Mouse (Mus musculus) G1E (cell line): ENCODE data around the gene Tbc1d24. TPM values are rescaled to one million over a fixed set of nuclear protein-coding genes. Genes with fewer than 3 reads are reported as not detected.

Experiments
- ATAC-seq: 2 replicates; pipeline ENCODE4 v1.8.0; 2016; ENCODE audit warnings: mild to moderate bottlenecking; ENCODE audit not compliant: insufficient number of reproducible peaks, poor library complexity, low FRiP score, severe bottlenecking; ENCODE audit errors: extremely low read depth
- DNase-seq: peaks from one replicate; pipeline ENCODE4 v3.0.0; 2012; ENCODE audit warnings: low spot score
- H3K27me3 ChIP-seq: 2 replicates; pipeline ENCODE4 v1.6.1; 2012; ENCODE audit warnings: mild to moderate bottlenecking, low read length, inconsistent platforms; ENCODE audit not compliant: insufficient read depth
- H3K36me3 ChIP-seq: replicated peaks from 2 replicates; pipeline ENCODE3; 2012; ENCODE audit warnings: mild to moderate bottlenecking, inconsistent platforms
- H3K4me1 ChIP-seq: 2 replicates; pipeline ENCODE4 v1.6.1; 2012; ENCODE audit warnings: low read depth, low read length, inconsistent platforms, mixed read lengths; ENCODE audit not compliant: insufficient read depth
- H3K4me3 ChIP-seq: 2 replicates; pipeline ENCODE4 v1.5.1; 2012; ENCODE audit warnings: low read depth, mild to moderate bottlenecking, inconsistent platforms, low read length, moderate library complexity, mixed read lengths
- H3K9me3 ChIP-seq: replicated peaks from 2 replicates; pipeline ENCODE4 v1.6.1; 2012; ENCODE audit warnings: inconsistent platforms
- CTCF ChIP-seq: IDR thresholded peaks from 2 replicates; pipeline ENCODE4 v1.5.1; 2012; ENCODE audit warnings: low read depth, low read length, inconsistent platforms, mixed read lengths
- GATA1 ChIP-seq: IDR thresholded peaks from 2 replicates; pipeline ENCODE4 v1.6.1; 2012; ENCODE audit warnings: borderline replicate concordance, low read length, inconsistent platforms, mixed read lengths
- GATA2 ChIP-seq: IDR thresholded peaks from 2 replicates; pipeline ENCODE4 v1.6.1; 2012; ENCODE audit warnings: low read depth, low read length, inconsistent platforms, borderline replicate concordance
- POLR2AphosphoS5 ChIP-seq: IDR thresholded peaks from 2 replicates; pipeline ENCODE4 v1.6.1; 2012; ENCODE audit warnings: low read depth, low read length, inconsistent platforms; ENCODE audit not compliant: insufficient replicate concordance
- TAL1 ChIP-seq: conservative IDR thresholded peaks from 2 replicates; pipeline ENCODE4 v1.6.1; 2012; ENCODE audit warnings: low read depth, low read length, inconsistent platforms, mixed read lengths
- polyA plus RNA-seq: library from polyadenylated mRNA; stranded (reverse); fragments of >175 nt; gene quantifications from 2 replicates; pipeline ENCODE4 v1.2.3, GENCODE M21; 2012
- total RNA-seq, 2 experiments: library from RNA; stranded (forward) in 1 of 2; stranded (reverse) in 1 of 2; fragments of 200-1000 nt in 1 of 2; fragments of >200 nt in 1 of 2; fragmentation: Nextera tagmentation in 1 of 2; gene quantifications; 2 replicates each; pipeline ENCODE4 v1.2.3; 2014 to 2017

Gene Tbc1d24
- total RNA-seq (2014; fragmentation: Nextera tagmentation) (94.0 and 120 TPM in 2 replicates), total RNA-seq (2017) (57.9 and 59.1 TPM in 2 replicates), polyA plus RNA-seq (14.6 and 23.4 TPM in 2 replicates)

GRCm38 (mm10) chr17:24205284-24205888, at the start of gene Tbc1d24:
Gene Tbc1d24, minus strand, starts transcription at chr17:24205562.
- ATAC-seq: 0 out of 2 replicates have a peak, but pooled peaks have one; percentile 2
- no peak for TF ChIP-seq GATA1
- TF ChIP-seq GATA2: no peak
- no peak for TF ChIP-seq POLR2AphosphoS5
- TF ChIP-seq TAL1: no peak
- TF ChIP-seq CTCF: no peak
- Histone ChIP-seq H3K4me1 (peaks cover 94% of the 10 kb centered on the region), H3K4me3 (peak within 1 kb of the TSS; percentile 97), H3K36me3 (peaks cover 44% of the 10 kb centered on the region), H3K9me3 (no peaks in the 10 kb centered on the region), H3K27me3 (no peaks in the 10 kb centered on the region)
- DNase-seq: peak; percentile 77

GRCm38 (mm10) chr17:24252329-24252728, 47.0 kb upstream of the Tbc1d24 start:
- TF ChIP-seq GATA1: no peak
- TF ChIP-seq CTCF: no peak
- no peak for TF ChIP-seq GATA2
- no peak for TF ChIP-seq POLR2AphosphoS5
- TF ChIP-seq TAL1: no peak
- no peak for DNase-seq
- H3K9me3 ChIP-seq: no peaks in the 10 kb centered on the region
- no peaks in the 10 kb centered on the region for H3K27me3 ChIP-seq
- peaks cover 26% of the 10 kb centered on the region for H3K36me3 ChIP-seq
- H3K4me1 ChIP-seq: peaks cover 26% of the 10 kb centered on the region
- peak overlapping the region; percentile 90; the same call in 1 of the 2 replicates for H3K4me3 ChIP-seq
- no peak for ATAC-seq

- DNase-seq (peak; percentile 99), ATAC-seq (peak; percentile 100)
- peaks cover 33% of the 10 kb centered on the region for H3K36me3 ChIP-seq
Observed at GRCm38 (mm10) chr17:24251320-24252069, 46.1 kb upstream of the Tbc1d24 start, which contains the start of gene Ccnf. Gene Ccnf, minus strand, starts transcription at chr17:24251484.

GRCm38 (mm10) chr17:24250988-24251319, 45.6 kb upstream of the Tbc1d24 start:
- ATAC-seq (no peak), DNase-seq (no peak)
- Histone ChIP-seq H3K27me3 (no peaks in the 10 kb centered on the region), H3K4me1 (peaks cover 29% of the 10 kb centered on the region), H3K36me3 (peaks cover 38% of the 10 kb centered on the region), H3K9me3 (no peaks in the 10 kb centered on the region), H3K4me3 (peak overlapping the region; percentile 90)
- TF ChIP-seq POLR2AphosphoS5 (no peak), GATA1 (no peak), TAL1 (no peak), GATA2 (no peak), CTCF (no peak)

More at GRCm38 (mm10) chr17:24251320-24252069, 46.1 kb upstream of the Tbc1d24 start, which contains the start of gene Ccnf:
- no peaks in the 10 kb centered on the region for H3K9me3 ChIP-seq
- H3K4me3 ChIP-seq: peak within 1 kb of the TSS; percentile 90
- peaks cover 26% of the 10 kb centered on the region for H3K4me1 ChIP-seq
- no peaks in the 10 kb centered on the region for H3K27me3 ChIP-seq
- TF ChIP-seq GATA1: no peak
- TF ChIP-seq GATA2: no peak
- no peak for TF ChIP-seq POLR2AphosphoS5
- TF ChIP-seq CTCF: no peak
- no peak for TF ChIP-seq TAL1

GRCm38 (mm10) chr17:24248641-24249040, 43.3 kb upstream of the Tbc1d24 start:
- Histone ChIP-seq H3K4me1 (peaks cover 29% of the 10 kb centered on the region), H3K36me3 (peaks cover 56% of the 10 kb centered on the region), H3K4me3 (no peak overlapping the region), H3K27me3 (no peaks in the 10 kb centered on the region), H3K9me3 (peaks cover 6% of the 10 kb centered on the region; the same call in 1 of the 2 replicates)
- ATAC-seq: no peak
- no peak for DNase-seq
- no peak for TF ChIP-seq GATA1
- no peak for TF ChIP-seq GATA2
- TF ChIP-seq CTCF: no peak
- no peak for TF ChIP-seq TAL1
- TF ChIP-seq POLR2AphosphoS5: no peak

- Histone ChIP-seq H3K36me3 (peaks cover 89% of the 10 kb centered on the region), H3K4me3 (no peak overlapping the region), H3K9me3 (peaks cover 13% of the 10 kb centered on the region; the same call in 1 of the 2 replicates), H3K4me1 (peaks cover 14% of the 10 kb centered on the region), H3K27me3 (no peaks in the 10 kb centered on the region)
- DNase-seq (no peak), ATAC-seq (no peak)
- TF ChIP-seq GATA2 (no peak), CTCF (no peak), POLR2AphosphoS5 (no peak), GATA1 (no peak), TAL1 (no peak)
Observed at GRCm38 (mm10) chr17:24244061-24244460, 38.7 kb upstream of the Tbc1d24 start.
